Mouse (Mus musculus) thymus, adult 18-20 months (tissue): ENCODE results near the gene Plekhm1.
"Not testable (repeated sequence)": the region's sequence is repeated elsewhere in the genome, so short reads cannot be mapped to it uniquely, and the experiment has no call there.

Source experiments
- DNase-seq, 2 experiments: peaks; one replicate each; pipeline ENCODE4 v3.0.0; 2022; ENCODE audit warnings: mixed read lengths in 2 of 2

Gene Plekhm1

DNA sequence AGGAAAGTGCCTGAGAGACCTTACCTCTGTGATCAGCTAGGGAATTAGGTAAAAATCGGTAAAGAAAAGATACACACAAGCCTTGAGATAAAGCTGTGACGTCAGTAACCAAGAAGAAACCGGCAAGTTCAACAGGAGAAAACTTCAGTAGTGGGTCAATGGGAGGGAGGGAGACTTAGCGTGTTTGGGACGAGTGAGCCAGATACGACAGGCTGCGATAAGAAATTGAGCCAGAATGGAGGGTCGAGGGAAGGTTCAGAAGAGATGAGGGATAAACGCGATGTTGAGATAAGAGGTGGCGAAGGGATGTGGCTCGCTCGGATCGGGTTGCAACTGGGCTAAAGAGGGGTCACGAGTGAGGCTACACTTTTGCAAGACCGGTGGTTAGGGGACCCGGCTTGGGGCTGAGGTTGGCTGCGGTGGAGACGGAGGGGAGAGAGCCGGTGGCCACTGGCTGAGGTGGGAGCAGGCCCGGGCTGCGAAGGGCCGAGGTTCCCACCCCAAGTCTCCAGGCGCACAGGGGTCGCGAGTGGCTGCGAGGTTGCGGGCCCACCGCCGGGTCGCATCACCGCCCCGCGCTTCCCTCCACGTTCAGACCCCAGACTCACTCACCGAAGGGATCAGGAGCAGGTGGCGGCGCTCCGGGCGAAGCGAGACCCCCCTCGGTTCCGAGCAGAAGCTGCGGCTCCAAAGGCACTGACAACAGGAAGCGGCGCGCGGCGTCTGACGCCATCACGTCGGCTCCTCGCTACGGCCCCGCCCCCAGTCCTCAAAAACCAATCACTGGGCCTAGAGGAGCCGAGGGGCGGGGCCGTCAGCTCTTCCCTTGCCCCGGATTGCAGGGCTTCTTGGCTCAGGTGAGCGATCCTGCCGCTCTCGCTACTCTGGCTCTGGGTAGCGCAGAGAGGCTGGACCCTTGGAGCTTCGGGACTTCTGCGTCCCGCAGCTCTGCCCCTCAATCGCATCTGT lies at the start of gene Plekhm1:
Gene Plekhm1 (minus strand): TSS at position 707 of the 969 bp plus-strand sequence.
- peak; percentile 94 for DNase-seq

DNA sequence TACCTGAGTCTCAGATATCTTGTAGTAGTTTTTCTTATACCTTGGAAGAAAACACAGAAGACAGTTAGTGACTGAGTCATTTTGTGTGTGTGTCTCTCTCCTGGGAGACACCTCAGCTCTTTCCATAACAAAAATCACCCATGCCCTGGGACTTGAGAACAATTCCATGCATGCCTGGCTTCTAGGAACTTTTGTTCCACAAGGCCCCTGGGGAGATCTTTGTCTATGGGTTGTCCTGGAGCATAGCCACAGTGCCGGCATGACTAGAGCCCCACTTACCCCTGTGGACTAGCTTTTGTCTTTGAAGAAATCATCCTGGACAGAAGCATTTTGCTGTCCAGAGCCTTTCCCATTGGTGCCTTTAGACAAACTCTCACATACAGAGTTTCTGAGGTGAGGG lies 38.6 kb upstream of the Plekhm1 start:
- DNase-seq = not testable (repeated sequence)

DNA sequence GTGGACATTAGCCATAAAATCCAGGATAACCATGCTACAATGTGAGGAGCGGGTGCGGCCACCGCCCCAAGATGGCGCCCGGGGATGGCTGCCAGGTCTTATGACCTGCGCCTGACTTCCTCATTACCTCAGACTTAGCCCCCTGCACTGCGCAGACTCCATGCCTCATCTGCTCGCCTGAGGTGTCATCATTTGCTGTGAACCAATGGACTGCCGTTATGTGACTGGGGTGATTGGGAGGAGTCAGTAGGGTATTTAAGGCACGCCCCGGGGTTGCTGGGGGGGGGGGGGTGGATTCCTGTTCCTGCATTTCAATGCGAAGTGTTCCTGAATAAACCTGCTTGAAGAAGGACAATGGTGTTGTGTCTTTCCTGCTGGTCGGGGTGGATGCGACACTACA lies 37.2 kb upstream of the Plekhm1 start:
- DNase-seq = not testable (repeated sequence)

DNA sequence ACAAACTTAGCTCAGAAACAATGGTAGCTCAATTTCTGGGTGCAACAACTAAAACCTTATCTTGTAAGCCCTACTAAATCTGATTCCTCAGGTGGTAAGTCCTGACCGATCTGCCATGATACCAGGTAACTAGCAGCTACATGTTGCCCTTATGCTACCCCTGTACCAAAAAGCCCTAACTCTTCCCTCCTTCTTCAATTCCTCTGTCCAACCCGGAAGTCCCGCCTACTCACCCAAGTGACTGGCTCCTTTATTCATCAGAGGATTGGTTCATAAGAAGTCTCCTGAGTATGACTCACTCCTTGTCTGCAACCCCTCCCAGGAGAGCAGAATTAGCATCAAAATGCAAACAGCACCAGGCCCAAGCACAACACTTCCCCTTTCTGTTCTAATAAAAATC lies 31.2 kb upstream of the Plekhm1 start:
- DNase-seq = no peak

DNA sequence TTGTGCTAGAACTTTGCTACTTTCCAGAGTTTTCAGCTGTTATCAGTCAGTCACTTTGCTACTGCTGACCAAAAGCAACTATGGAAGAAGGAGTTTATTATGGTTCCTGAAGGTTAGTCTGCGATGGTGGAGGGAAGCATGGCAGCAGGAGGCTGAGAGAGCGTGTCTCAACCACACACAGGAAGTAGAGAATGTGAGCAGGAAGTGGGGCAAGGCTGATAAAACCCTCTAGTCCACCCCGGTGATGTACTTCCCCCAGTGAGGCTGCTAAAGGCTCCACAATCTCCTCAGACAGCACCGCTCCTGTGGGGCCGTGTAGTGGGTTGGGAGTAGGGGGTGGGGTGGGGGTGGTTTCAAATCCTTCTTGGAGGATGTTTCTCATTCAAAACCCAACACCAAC lies 23.8 kb upstream of the Plekhm1 start:
- DNase-seq = no peak

DNA sequence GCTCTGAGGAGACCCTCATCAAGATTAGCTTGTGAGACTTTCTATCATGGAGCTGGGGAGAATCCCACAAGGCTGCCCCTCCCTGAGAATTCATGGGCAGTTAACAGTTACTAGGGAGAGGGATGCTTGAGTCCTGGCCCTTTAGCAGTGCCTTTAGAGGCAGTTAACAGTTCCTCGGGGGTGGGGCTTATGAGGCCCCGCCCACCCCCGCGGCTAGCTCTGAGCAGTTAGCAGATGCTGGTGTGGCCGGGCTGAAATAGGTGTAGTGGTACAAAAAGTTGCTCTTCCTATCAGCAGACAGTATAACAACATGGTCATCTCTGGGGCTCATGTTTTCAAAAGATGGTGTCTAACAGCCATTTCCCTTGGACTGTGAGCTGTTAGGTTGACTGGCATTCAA lies 12.5 kb upstream of the Plekhm1 start:
- DNase-seq = no peak

DNA sequence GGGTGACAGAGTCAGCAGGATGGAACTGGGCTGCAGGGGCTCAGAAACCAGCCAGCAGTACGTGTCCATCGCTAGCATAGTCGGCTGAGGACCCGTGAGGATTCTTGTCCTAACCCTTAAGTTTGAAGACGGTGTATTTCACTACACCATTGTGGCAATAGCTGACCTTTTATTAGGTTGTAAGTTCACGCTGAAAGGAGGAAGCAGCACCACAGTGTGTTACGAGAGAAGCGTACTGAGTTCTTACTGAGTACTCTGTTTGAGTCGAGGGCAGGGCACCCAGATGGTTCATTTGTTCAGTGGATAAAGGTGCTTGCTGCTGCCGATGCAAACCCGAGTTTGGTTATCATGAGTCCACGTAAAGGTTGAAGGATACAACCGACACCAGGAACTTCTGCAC lies 7.2 kb upstream of the Plekhm1 start:
- no peak for DNase-seq

DNA sequence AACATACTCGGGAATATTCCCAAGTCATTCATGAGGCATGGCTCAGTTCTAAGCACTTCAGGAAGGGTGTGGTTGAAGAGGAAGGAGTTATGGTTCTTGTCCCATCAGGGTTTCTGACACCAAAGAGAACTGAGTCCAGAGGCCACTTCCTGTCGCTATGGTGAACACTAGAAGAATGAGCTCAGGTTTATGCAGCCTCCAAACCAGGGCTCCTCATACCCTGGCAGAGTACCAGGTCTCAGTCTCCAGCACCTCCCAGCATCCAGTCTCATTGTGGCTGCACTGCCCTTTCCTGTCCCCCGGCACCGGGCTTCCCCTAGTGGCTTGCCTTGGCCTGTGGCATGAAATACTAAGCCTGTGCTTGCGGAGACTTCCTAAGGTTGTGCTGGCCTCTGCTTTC lies 6.7 kb upstream of the Plekhm1 start:
- no peak for DNase-seq

DNA sequence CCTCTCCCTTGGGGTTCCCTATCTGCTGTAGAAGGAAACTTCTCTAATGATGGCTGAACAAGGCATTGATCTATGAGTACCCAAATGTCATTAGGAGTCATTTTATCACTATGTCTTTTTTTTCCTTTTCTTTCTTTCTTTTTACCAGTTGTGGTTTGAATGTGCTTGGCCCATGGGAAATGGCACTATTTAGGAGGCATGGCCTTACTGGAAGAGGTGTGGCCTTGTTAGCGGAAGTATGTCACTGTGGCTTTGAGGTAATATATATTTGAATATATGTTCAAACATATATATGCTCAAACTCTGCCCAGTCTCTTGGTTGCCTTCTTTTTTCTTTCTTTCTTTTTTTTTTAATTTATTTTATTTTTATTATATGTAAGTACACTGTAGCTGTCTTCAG lies 1.0 kb upstream of the Plekhm1 start:
- DNase-seq = no peak

DNA sequence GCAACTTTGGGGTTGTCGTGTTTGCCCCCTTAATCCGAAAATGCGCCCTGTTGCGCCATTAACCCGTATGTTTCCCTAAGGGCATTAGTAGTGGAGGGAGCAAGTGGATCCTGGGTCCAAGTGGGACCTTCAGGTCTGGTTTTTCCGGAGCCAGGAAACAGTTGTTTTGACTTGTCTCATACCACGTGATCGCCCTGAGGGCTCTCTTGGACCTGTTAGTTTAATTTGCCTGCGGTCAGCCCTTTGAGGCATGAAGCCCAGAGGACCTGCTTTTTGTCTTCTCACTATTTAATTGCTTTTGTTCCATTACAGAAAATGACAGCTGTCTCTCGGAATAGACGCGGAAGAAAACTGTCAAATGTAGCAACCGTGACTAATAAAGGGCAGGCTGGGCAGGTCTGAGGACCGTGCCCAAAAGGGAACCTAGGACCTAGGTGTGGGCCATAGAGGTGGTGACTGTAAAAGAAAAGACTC lies 500 bp upstream of the Plekhm1 start:
- no peak for DNase-seq

DNA sequence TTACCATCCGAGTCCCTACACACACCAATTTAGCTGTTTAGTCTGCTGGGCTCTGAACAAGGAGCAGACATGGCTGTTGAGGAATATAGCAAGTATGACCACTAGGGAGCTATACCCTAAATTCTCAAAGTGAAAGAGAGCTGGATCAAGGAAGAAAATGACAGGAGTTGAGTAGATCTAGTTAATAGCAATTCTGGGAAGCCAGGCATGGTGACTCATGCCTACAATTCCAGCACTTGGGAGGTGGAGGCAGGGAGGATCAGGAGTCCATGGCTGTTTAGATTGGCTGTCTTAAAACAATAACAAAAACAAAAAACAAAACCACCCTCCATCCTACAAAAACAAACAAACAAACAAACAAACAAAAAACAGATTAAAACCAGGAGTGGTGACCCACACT lies 1.2 kb downstream of the Plekhm1 start:
- DNase-seq = no peak

DNA sequence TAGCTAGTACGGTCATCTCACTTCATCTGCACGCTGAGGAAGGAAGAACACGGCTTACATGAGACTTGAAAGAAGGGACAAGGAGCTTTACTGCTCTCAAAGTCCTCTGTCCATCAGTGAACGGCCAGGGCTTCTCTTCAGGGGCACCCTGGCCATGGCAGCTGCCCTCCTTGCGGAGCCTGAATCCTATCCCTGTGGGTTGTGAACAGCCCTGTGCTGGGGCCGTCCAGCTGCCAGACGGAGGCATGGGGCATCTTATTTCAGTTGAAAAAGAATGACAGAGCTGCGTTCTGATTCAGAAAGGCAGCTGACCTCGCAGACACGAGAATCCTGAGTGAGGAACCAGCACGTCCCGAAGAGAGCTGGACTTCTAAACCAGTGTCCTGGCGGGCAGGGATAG lies 3.6 kb downstream of the Plekhm1 start:
- no peak for DNase-seq

DNA sequence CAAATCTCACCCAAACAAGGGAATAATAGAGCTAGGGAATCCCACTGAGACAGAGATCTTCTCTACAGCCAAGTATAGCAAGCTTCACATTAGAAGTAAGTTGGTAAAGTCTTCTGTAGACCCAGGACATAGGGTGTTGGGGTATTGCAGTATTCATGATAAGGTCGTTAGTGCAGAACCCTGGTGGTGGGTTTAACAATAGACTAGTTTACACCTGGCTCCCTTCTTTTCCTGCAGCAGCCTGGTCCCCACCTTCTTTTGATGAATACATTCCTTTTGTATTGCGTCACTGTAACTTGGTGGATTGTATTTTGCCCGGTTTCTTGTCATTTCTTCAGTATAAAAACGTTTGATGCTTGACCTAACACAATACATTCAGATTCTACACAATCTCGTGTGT lies 5.4 kb downstream of the Plekhm1 start:
- DNase-seq = not testable (repeated sequence)

DNA sequence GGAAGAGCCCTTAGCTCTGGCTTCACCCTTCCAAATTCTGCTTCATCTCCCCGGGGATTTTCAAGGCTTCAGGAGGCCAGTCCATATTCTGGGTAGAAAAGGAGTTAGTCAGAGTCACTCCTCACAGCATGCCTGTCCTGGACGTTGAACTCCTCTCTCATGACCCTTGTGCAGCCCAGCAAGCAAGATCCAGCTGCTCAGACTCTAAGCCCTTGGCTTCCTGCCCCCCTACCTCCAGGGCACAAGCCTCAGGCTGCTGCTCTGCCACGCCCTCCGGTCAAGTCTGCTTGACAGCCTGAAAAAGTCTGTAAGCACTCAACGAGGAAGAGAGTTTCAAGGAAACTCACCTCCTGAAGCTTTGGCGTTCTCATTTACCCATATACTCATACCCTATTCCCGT lies 5.9 kb downstream of the Plekhm1 start:
- no peak for DNase-seq

DNA sequence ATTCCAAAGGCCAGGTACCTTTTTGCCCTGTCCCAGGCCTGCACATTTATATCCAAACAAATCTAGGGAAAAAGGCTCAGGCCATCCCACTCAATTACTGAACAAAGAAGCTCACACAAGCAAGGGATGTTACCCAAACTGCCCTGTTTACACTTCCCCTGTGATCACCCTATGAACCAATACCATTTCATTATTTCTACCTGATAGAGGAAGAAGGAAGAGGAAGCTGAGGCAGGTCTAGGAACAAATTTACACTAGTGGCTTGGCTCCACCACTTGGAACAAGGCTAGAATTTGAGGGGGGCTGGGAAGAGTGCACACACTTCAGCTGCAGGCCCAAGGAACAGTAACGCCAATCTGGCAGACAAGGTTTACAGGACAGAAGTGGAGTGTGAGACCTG lies 6.7 kb downstream of the Plekhm1 start:
- no peak for DNase-seq

DNA sequence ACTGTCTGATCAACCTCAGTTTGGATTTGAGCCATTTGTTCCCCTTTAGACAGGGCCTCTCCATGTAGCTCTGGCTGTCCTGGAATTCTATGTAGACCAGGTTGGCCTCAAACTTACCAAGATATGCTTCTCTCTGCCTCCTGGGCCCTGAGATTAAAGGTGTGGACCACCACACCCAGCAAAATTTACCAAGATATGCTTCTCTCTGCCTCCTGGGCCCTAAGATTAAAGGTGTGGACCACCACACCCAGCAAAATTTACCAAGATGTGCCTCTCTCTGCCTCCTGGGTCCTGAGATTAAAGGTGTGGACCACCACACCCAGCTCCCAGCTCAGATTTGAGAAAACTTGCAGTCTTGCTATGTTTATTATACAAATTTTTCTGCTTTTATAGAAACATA lies 7.9 kb downstream of the Plekhm1 start:
- DNase-seq = no peak

DNA sequence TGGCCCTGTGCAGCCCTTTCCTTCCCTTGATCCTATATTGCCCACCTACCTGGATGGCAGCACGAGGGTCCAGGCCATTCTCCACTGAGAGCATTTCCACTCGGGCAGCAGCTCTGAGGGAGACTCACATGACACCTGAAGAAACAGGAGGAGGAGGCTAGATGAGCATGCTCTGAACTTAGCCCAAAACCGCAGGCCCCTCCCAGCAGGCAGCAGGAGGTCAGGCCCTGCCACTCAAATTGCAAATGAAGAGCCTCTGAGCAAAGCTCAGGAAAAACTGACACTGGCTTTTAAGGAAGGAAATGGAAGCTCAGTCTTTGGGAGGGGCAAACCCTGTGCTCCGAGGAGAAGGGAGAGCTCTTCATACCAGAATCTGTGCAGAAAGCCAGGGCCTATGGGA lies 8.7 kb downstream of the Plekhm1 start:
- no peak for DNase-seq

DNA sequence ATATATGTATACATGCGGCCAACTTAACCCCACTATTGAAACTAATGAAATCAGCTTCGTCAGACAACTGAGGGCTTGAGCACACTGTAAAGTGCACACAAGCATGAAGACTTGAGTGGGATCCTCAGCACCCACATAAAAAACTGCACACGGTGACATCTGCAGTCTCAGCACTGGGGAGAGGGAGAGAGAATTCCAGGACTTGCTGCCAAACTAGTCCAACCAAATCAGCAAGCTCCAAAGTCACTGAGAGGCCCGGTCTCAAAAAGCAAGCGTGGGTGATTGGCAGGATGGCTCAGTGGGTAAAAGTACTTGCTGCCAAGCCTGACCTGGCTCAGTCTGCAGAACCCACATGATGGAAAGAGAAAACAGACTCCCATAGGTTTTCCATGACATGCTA lies 9.7 kb downstream of the Plekhm1 start:
- DNase-seq = no peak

DNA sequence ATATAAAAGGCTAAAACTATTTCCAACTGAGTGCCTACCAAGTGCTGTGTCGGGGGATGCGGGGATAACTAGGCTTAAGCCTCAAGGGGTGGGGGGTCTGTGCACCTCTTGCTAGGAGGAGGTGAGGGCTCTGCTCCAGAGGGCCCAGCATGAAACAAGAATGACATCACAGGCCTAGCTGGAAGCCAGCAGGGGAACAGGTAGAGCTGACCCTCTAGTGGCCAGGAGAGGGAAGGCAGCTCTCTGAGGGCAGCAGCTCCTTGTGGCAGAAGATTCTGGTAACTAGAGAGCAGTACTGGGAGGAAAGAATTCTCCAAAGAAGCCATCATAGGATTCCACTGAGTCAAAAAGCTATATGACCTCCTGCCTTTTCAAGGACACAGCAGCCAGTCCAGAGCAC lies 10.3 kb downstream of the Plekhm1 start:
- DNase-seq = peak; percentile 39 to 47

DNA sequence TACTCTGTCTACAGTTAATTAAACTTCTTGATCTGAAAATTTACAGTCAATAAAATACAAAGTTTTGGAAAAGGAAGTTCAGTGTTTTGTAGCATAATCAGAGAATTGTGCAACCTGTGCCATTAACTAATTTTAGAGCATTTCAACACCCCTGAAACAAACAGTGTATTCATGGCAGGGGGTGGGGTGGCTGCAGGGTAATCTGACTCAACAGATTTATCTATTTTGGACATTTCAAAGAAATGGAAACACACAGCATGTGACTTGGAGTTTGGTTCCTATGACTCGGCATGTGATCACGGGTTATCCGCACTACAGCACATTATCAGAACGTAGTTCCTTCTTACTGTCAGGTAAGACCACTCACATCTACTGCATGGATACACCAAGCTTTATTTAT lies 12.5 kb downstream of the Plekhm1 start:
- no peak for DNase-seq

DNA sequence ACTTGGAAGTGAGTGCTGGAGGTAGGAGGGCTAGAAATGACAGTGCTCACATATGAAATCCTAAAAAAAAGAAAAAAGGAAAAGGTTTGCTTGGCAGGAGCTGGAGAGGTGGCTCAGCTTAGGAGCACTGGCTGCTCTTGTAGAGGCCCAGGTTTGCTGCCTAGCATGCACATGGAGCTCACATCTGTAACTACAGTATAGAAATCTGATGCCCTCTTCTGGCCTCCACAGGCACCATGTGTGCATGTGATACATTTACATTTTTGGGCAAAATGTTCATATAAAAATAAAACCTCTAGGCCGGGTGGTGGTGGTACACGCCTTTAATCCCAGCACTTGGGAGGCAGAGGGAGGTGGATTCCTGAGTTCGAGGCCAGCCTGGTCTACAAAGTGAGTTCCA lies 13.4 kb downstream of the Plekhm1 start:
- DNase-seq = no peak

DNA sequence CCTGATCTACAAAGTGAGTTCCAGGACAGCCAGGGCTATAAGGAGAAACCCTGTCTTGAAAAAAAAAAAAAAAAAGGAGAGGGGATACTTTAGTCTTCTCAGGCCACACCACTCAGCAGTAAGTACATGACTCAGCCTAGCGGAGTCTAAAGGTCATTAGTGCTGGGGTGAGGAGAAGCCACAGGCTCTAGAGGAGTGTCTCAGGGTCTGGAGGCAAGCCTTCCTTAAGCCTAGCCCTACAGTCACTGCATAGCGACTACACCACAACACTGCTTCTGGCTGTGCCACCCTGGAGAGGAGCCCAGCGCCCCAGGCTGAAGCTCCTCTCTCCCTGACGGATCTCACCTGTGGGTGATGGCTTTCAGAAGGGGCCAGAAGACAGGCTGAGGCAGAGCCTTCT lies 15.8 kb downstream of the Plekhm1 start:
- DNase-seq = no peak

DNA sequence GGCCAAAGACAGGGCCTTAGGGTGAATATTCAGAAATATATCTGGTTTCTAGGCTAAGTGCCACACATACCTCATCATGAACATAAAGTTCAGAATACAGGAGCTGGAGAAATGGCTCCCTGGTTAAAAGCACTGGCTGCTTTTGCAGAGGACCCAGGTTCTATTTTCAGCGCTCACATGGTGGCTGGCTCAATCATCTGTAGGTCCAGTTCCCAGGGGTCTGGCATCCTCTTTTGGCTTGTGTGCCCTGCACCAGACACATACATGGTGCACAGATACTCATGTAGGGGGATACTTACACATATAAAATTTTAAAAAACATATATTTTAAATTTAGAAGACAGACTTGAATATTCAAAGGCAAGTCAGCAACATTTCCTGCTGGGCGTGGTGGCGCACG lies 16.3 kb downstream of the Plekhm1 start:
- no peak for DNase-seq

DNA sequence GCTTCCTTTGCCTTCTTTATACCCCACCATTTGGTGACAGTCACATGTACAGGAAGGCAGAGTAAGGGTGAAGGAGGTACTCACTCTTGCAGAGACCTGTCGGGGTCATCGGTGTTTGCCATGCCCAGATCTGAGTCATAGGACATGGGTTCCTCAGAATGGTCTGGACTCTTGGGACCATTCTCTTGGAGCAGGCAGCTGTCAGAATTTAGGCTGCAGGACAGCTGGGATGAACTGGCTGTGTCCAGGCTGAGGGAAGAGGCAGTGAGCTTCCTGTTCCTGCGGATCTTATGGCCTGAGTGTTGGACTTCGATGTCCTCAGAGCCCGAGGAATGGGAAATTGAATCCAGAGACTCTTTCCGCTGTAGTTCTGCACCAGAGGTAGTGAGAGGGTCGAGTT lies 17.9 kb downstream of the Plekhm1 start:
- no peak for DNase-seq

DNA sequence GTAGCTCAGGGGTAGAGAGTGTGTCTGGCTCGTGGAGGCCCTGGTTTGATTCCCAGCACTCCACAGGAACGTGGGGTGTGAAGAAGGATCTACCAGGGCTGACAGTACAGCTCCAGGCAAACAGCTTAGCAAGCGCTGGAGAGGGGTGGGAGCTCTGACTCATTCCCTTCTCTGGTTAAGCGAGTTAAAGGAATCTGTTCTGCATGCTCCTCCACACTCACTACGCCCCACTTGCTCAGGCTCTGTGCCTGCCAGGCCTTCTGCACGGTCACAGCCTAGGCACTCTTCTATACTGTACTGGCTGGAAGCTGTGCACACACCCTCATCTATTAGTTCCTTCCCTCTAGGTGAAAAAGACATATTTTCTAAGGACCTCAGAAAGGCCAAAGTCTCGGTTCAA lies 18.5 kb downstream of the Plekhm1 start:
- no peak for DNase-seq
